Mouse (Mus musculus) Muller cell, postnatal 12 days (primary cell): ENCODE data around the gene Diablo.
"Not testable (repeated sequence)": the region's sequence is repeated elsewhere in the genome, so short reads cannot be mapped to it uniquely, and the experiment has no call there.

Experiments
- DNase-seq: peaks from one replicate; pipeline ENCODE4 v3.0.0-alpha.2; 2015; ENCODE audit errors: inconsistent ontology term

The Diablo gene

DNA sequence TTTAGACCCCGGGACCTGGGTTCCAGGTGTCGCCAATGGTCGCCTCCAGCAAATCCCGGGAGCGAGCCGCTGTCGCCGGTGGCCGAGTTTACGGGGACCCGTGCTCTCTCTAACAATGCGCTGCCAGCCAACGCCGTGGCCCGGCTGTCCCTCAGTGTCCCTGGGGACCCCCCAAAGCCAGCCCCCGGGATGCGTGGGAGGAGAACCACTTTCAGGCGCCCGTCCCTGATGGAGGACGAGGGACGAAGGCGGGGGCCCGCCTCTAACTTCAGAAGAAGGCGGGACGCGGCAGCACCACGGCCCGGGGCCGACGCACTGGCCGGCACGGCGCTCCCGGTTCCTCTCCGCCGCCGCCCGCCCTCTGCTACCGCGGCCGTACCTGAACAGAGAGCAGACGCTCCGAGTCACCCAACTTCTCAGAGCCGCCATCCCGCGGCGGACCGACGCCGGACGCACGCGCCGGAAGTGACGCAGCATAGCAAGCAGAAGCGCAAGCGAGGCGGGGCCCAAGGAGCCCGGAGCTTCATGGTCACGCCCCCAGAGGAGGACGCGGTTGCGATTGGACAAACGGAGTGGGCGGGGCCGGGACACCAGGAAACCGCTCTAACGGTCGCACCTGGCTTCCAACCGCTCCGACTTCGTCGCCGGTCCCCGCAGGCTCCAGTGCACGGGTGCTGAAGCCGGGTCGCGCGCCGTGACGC lies at the start of gene Diablo:
Gene Diablo, minus strand, starts transcription at position 485 of the 701 bp plus-strand sequence.
- peak; percentile 99 for DNase-seq

GRCm38 (mm10) chr5:123573362-123573761 lies 49.4 kb upstream of the Diablo start:
- no peak for DNase-seq

- DNase-seq = peak; percentile 94
Measured at GRCm38 (mm10) chr5:123572357-123573186, 48.6 kb upstream of the Diablo start, which contains the start of gene Vps33a. Vps33a (minus strand) TSS chr5:123573038.

- no peak for DNase-seq
Measured at GRCm38 (mm10) chr5:123561128-123561527, 37.2 kb upstream of the Diablo start.

- DNase-seq = no peak
Measured at GRCm38 (mm10) chr5:123559588-123559987, 35.6 kb upstream of the Diablo start.

DNA sequence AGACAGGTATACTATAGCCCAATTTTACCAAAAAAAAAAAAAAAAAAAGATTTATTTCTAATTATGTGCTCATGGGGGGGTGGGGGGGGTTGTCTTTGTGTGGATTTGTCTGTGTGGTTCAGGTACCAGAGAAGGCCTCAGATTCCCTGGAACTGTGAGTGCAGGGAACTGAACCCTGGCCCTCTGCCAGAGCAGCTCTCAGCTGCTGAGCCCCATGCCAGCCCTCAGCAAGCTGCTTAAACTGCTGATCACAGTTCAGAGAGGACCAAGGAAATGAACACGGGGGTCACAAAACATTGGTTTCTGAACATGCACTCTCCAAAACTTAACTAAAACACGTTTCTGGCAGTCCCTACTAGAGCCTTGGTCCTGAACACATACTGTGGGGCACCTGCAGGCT lies 32.5 kb upstream of the Diablo start:
- DNase-seq = no peak

GRCm38 (mm10) chr5:123555693-123556092 lies 31.7 kb upstream of the Diablo start:
- DNase-seq = no peak

DNA sequence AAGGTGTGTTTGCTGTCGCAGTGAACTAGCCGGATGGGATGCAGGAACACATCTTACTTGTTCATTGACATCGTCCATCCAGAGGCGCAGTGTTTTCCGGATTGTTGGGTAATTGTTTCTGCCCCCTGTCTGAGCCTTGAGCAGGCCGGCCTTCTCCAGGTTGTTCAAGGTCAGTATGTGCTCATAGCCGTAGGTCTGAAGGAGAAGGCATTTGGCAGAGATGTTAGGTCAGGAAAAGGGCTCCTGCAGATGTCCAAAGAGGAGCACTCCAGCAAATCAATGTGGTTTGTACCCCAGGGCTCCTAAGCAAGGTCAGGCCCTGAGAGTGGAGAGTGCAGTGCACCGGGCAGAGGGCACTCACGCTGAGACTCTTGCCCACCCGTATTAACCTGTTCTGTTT lies 9.8 kb upstream of the Diablo start:
- no peak for DNase-seq

DNA sequence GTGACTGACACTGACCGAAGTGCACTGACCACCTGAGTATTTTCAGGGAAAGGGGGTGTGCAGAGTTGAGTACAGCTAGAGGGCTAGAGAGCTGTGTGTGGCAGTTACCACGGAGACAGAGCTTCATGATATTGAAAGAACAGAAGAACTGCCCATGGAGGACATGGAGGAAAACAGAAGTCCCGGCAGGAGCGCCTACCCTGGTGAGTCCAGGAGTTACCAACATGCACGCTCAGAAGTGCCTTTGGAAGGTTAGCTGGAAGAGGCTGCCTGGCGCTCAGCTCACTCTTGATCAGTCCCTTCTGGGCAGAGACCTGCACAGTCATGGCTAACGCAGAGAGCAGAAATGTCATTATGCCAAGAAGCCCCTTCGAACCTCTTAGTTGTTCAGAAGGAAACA lies 6.1 kb upstream of the Diablo start:
- no peak for DNase-seq

DNA sequence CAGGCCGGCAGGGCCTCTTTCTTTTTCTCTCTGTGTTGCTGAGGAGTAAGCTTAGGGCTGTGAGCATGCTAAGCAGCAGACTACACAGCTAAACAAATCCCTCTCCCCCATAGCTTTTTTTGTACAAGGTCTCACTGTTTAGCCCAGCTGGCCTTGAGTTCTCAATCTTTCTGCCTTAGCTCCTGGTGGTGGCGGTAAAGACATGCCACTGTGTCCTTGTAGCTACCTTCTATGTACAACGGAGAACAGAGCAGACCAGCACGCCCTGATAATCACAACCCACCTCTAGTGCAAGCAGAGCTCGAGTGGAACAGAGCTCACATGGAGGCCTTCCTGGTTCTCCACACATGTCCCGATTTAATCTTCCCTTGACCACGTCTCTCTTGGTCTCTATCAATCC lies 4.7 kb upstream of the Diablo start:
- no peak for DNase-seq

DNA sequence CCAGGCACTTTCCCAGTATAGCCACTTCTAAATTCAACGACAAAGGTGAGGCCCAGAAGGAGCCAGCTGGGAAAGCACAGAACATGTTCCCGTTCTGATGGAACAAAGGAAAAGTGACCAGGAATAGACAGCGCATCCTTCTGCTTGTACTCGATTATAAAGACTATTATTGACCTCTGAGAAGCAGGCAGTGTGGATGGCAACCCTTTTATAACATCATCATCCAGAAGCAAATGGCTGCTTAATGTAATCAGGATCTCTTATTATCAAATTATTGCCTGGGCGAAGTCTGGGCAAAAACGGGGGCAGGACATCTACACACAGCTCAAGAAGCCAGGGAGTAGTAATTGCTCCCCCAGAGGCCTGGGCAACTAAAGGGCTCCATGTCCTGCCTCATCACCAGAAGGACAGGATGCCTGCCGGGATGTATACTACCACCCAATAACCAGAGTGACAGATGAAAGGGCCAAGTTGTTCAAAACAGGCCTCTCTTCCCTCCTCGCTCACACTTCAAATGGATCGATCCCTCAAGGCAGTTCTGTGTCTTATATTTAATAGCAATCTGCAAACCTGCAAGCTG lies 2.0 kb upstream of the Diablo start:
- no peak for DNase-seq

- no peak for DNase-seq
Measured at GRCm38 (mm10) chr5:123525281-123525680, 1.3 kb upstream of the Diablo start, which contains the start of gene Gm49027. Gm49027 (minus strand) TSS chr5:123525488.

GRCm38 (mm10) chr5:123524393-123524750 lies 396 bp upstream of the Diablo start:
- no peak for DNase-seq

DNA sequence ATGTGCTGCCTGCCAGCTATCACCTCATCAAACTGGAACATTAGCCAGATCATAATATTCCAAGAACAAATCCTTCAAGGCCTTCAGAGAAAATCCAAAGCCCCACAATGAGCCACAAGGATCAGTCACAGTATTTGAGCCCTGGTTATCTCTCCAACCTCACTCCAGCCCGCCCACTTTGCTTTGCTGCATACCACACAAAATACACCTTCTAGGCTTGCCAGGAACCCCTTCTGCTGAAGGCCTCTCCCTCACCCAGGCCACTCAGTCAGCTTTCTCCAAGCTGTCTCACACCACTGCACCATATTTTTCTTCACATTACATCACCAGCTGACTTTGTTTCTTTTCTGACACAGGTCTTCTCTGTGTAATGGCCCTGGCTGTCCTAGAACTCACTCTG lies 1.8 kb downstream of the Diablo start:
- no peak for DNase-seq

DNA sequence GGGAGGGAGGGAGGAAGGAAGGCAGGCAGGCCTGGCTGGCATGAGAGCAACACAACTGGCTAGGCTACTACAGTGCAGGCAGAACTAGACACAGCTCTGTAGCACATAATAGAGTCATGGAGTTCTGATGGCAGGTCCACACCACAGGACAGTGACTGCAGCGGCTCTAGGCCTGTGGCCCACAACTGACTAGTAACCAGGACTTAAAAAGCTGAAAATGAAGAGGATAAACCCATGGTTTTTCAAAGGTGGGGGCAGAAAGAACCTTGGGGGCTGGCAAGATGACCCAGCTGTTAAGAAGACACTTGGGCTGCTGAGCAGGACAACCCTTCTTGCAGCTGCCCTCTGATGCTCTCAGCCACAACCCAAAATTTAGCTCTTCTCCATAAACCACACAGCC lies 2.4 kb downstream of the Diablo start:
- DNase-seq = no peak

GRCm38 (mm10) chr5:123520666-123521065 lies 3.3 kb downstream of the Diablo start:
- no peak for DNase-seq

DNA sequence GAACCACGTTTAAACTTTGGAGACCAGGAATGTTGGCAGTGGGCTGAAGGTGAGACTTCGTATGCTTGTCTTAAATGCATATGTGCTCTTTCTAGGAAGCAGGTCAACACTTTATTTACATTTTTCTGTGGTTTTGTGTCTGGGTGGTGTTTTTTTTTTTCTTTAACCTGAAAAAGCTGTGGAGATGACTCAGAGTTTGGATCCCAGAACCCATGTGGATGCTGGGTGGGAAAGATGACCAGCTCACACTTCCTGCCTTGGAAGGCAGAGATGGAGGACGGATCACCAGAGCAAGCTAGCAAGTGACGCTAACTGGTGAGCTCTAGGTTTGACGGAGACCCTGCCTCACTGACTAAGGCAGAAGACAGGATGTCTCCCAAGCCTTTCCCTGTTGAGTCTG lies 9.1 kb downstream of the Diablo start:
- no peak for DNase-seq

DNA sequence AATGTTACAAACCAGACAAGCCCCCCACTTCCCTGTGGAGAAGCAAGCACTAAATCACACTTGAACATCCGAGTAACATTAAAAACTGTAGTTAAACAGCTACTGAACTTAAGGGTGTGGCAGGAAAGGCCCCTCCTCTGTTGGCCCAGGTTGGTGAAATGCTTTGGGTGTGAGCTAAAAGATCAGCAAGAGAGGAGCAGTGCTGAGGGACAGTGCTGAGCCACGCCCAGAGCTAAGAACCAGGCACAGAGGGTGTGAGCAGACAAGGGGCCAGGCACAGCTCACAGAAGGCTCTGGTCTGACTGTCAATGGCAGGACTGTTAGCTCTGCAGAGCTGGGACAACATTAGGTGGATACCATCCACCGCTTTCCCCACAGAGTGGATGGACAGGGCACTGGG lies 11.9 kb downstream of the Diablo start:
- no peak for DNase-seq

- not testable (repeated sequence) for DNase-seq
Measured at GRCm38 (mm10) chr5:123511426-123511825, 12.6 kb downstream of the Diablo start.

DNA sequence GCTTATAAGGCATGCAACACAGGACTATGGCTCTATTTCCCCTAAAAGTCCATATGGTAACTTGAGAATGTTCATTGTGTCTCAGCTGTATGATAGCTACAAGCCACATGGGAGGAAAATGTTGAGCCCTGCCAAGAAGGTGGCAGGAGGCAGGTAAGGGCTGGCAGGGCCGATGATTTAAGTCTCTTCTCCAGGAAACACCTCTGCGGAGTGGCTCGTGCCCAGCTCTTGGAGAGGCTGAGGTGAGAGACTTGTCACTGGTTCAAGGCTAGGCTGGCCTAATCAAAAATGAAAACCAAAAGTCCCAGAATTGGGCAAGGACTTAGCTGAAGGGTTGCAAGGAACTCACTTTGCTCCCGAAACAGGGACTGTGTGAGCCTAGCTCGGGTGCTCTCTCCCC lies 13.8 kb downstream of the Diablo start, which contains the start of gene B3gnt4:
Gene B3gnt4, plus strand, starts transcription at position 301 of the 400 bp plus-strand sequence.
- no peak for DNase-seq

- no peak for DNase-seq
Measured at GRCm38 (mm10) chr5:123508921-123509320, 15.1 kb downstream of the Diablo start.

GRCm38 (mm10) chr5:123507936-123508723 lies 15.8 kb downstream of the Diablo start:
- peak; percentile 97 for DNase-seq
